Mouse (Mus musculus) stomach, postnatal 0 days (tissue): ENCODE results near the gene Cys1. TPM values are rescaled to one million over a fixed set of nuclear protein-coding genes. Genes with fewer than 3 reads are reported as not detected.
"Not testable (repeated sequence)": the region's sequence is repeated elsewhere in the genome, so short reads cannot be mapped to it uniquely, and the experiment has no call there.

ENCODE experiments used
- ATAC-seq: fragments of 200-750 bp; cut with Nextera tagmentation; 2 replicates; pipeline ENCODE4 v1.8.0; 2017; ENCODE audit not compliant: low FRiP score, low TSS enrichment
- DNase-seq: peaks from one replicate; pipeline ENCODE4 v3.0.0-alpha.2; 2016; ENCODE audit warnings: low spot score
- H3K27ac ChIP-seq: fragments of 300-500 bp; sonication (generic); replicated peaks from 2 replicates; pipeline ENCODE4 v1.5.1; 2014; ENCODE audit warnings: mild to moderate bottlenecking, control low read depth
- H3K27me3 ChIP-seq: fragments of 300-500 bp; sonication (generic); 2 replicates; pipeline ENCODE4 v1.6.1; 2014; ENCODE audit warnings: low read length; ENCODE audit not compliant: control insufficient read depth, insufficient read depth
- H3K36me3 ChIP-seq: fragments of 300-500 bp; sonication (generic); 2 replicates; pipeline ENCODE4 v1.6.1; 2014; ENCODE audit warnings: low read length, mixed read lengths; ENCODE audit not compliant: control insufficient read depth, insufficient read depth
- H3K4me1 ChIP-seq: fragments of 300-500 bp; sonication (generic); replicated peaks from 2 replicates; pipeline ENCODE4 v1.6.1; 2014; ENCODE audit warnings: antibody characterized with exemption; ENCODE audit not compliant: control insufficient read depth, insufficient read depth
- H3K4me2 ChIP-seq: fragments of 300-500 bp; sonication (generic); replicated peaks from 2 replicates; pipeline ENCODE4 v1.6.1; 2014; ENCODE audit warnings: low read depth, mild to moderate bottlenecking, control low read depth, moderate library complexity
- H3K4me3 ChIP-seq: fragments of 300-500 bp; sonication (generic); 2 replicates; pipeline ENCODE4 v1.5.1; 2014; ENCODE audit warnings: low read depth, low read length, control low read depth
- H3K9ac ChIP-seq: fragments of 300-500 bp; sonication (generic); 2 replicates; pipeline ENCODE4 v1.6.1; 2014; ENCODE audit warnings: mild to moderate bottlenecking, low read length, control low read depth, mixed read lengths
- H3K9me3 ChIP-seq: fragments of 300-500 bp; sonication (generic); 2 replicates; pipeline ENCODE4 v1.6.1; 2016; ENCODE audit warnings: low read length; ENCODE audit not compliant: control insufficient read depth
- CTCF ChIP-seq: IDR thresholded peaks from 2 replicates; pipeline ENCODE4 v1.5.1; 2016; ENCODE audit warnings: antibody characterized with exemption, low read depth, mild to moderate bottlenecking, moderate library complexity
- EP300 ChIP-seq: optimal IDR thresholded peaks from 2 replicates; pipeline ENCODE3; 2016; ENCODE audit warnings: antibody characterized with exemption
- WGBS: fragments of 180-500 bp; shearing (Covaris S2); extraction: QIAGEN DNeasy Blood & Tissue Kit; methylation state at CpG from one replicate; pipeline ENCODE4 v1.1.7; 2014; 5-methylcytosine and 5-hydroxymethylcytosine counted together
- polyA plus RNA-seq: library from polyadenylated mRNA; unstranded; fragments of >200 nt; fragmentation: Nextera tagmentation; extraction: Ambion mirVana; gene quantifications from 2 replicates; pipeline ENCODE4 v1.2.1, GENCODE M21; 2015

The Cys1 gene
- polyA plus RNA-seq, 1 experiment from 2014 or later: 1.4 TPM

- no peaks in the 10 kb centered on the region for H3K36me3 ChIP-seq
- peak; percentile 41 for DNase-seq
- H3K9me3 ChIP-seq: no peaks in the 10 kb centered on the region
- no peaks in the 10 kb centered on the region for H3K27me3 ChIP-seq
- no peaks in the 10 kb centered on the region for H3K4me1 ChIP-seq
- WGBS: 72% methylated on average over 15 of the region's 15 CpGs
- H3K4me2 ChIP-seq: no peak overlapping the region
- no peak overlapping the region for H3K9ac ChIP-seq
- no peak for ATAC-seq
- no peak overlapping the region for H3K27ac ChIP-seq
- no peak overlapping the region for H3K4me3 ChIP-seq
- TF ChIP-seq EP300 (no peak), CTCF (no peak)
Observed at GRCm38 (mm10) chr12:24705502-24706263, 24.1 kb upstream of the Cys1 start.

GRCm38 (mm10) chr12:24703013-24703412 is 21.4 kb upstream of the Cys1 start:
- Histone ChIP-seq H3K4me2 (no peak overlapping the region), H3K36me3 (no peaks in the 10 kb centered on the region), H3K4me3 (no peak overlapping the region), H3K9ac (no peak overlapping the region), H3K27ac (no peak overlapping the region), H3K27me3 (no peaks in the 10 kb centered on the region), H3K4me1 (no peaks in the 10 kb centered on the region), H3K9me3 (no peaks in the 10 kb centered on the region)
- WGBS: 78% methylated on average over 3 of the region's 3 CpGs
- DNase-seq: no peak
- ATAC-seq: no peak
- TF ChIP-seq EP300 (no peak), CTCF (no peak)

DNA sequence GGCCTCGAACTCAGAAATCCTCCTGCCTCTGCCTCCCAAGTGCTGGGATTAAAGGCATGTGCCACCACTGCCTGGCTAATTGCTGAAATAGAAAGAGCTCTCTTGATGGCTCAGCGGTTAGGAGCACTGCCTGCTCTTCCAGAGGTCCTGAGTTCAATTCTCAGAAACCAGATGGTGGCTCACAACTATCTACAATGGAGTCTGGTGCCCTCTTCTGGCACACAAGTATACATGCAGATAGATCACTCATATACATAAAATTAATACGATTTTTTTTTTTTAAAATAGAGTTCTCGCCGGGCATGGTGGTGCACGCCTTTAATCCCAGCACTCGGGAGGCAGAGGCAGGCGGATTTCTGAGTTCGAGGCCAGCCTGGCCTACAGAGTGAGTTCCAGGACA is 20.0 kb upstream of the Cys1 start:
- H3K27me3 ChIP-seq, H3K27ac ChIP-seq, H3K4me1 ChIP-seq, H3K9me3 ChIP-seq, ATAC-seq, H3K36me3 ChIP-seq, H3K9ac ChIP-seq, H3K4me2 ChIP-seq, H3K4me3 ChIP-seq, DNase-seq: not testable (repeated sequence)
- TF ChIP-seq CTCF: peak; percentile 48
- WGBS: 86% methylated on average over 9 of the region's 9 CpGs

GRCm38 (mm10) chr12:24699578-24699977 is 18.0 kb upstream of the Cys1 start:
- TF ChIP-seq CTCF: no peak
- DNase-seq: no peak
- H3K36me3 ChIP-seq: no peaks in the 10 kb centered on the region
- no peak overlapping the region for H3K4me2 ChIP-seq
- H3K4me3 ChIP-seq: no peak overlapping the region
- no peaks in the 10 kb centered on the region for H3K4me1 ChIP-seq
- no peaks in the 10 kb centered on the region for H3K27me3 ChIP-seq
- H3K27ac ChIP-seq: no peak overlapping the region
- ATAC-seq: no peak
- H3K9ac ChIP-seq: no peak overlapping the region
- WGBS: 47% methylated on average over 10 of the region's 10 CpGs
- no peaks in the 10 kb centered on the region for H3K9me3 ChIP-seq

DNA sequence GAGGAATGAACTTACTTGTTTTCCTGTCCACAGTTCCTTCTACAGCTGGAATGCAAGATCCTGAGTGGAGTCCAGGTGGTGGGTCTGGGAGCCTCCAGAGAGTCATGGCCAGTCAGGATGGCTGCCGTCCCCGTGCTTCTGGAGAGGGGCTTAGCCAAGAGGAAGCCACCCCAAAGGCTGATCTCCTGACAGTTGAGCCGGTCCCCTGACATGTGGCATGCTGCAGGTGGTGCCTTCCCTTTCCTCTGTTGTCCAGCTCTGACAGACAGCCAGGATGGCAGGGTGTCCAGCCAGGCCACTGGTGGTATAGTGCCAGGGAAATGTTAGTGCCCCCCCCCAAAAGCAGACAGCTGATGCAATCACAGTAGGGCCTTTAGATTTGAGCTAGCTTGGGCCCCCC is 16.9 kb upstream of the Cys1 start:
- no peaks in the 10 kb centered on the region for H3K36me3 ChIP-seq
- no peaks in the 10 kb centered on the region for H3K27me3 ChIP-seq
- H3K4me3 ChIP-seq: no peak overlapping the region
- 71% methylated on average over 3 of the region's 3 CpGs for WGBS
- TF ChIP-seq EP300: no peak
- TF ChIP-seq CTCF: no peak
- no peak overlapping the region for H3K9ac ChIP-seq
- no peaks in the 10 kb centered on the region for H3K4me1 ChIP-seq
- ATAC-seq (no peak), DNase-seq (no peak)
- H3K27ac ChIP-seq: no peak overlapping the region
- no peak overlapping the region for H3K4me2 ChIP-seq
- H3K9me3 ChIP-seq: no peaks in the 10 kb centered on the region

DNA sequence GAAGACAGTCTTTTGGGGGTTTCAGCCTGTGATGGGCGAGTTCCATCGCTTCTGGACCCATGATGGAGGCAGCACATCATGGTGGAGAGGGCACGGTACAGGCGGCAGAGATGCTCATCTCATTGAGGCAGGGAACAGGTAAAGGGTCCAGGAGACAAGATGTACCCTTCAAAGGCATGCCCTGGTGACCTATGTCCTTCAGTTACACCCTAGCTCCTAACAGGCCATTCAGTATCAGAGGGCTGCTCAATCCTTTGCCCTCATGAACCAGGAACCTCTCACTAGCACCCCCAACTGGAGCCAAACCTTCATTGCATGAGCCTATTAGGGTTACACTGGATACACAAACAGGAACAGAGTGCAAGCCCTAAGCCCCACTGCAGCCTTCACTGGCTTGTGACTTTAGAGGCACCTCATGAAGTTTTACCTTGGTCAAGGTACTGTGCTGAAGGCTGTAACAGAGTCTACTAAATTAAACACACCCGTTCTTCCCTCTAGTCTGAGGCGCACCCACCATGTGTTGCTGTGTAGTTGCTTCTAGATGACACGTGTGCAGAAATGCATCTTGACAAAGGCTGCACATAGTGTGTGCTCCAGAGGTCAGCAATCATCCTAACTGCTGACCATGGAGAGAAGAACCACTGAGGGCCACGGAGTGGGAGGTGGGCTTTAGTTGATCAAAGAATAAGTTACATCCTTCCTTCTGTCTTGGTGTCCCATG is 16.0 kb upstream of the Cys1 start:
- Histone ChIP-seq H3K9ac (no peak overlapping the region), H3K9me3 (no peaks in the 10 kb centered on the region), H3K36me3 (no peaks in the 10 kb centered on the region), H3K4me1 (no peaks in the 10 kb centered on the region), H3K27ac (no peak overlapping the region), H3K4me3 (no peak overlapping the region), H3K4me2 (no peak overlapping the region), H3K27me3 (no peaks in the 10 kb centered on the region)
- DNase-seq (no peak), ATAC-seq (peak; percentile 66)
- TF ChIP-seq EP300 (no peak), CTCF (peak; percentile 37; the same call in 1 of the 2 replicates)
- 60% methylated on average over 8 of the region's 8 CpGs for WGBS
